Comparison of ENCODE assay signal across 11 mouse cellular contexts in genomic region chr17:84152976-84153786, GRCm38 (mm10). TPM values are rescaled to one million over a fixed set of nuclear protein-coding genes. Genes with fewer than 3 reads are reported as not detected.
DNase-seq lines count a peak whose midpoint lies in the region; ATAC-seq and TF ChIP-seq lines count a peak whose summit lies in the region.
"Had no signal": no experiment of that assay in that cellular context is flagged by ENCODE, and none has a peak within 500 bp of the region (broad histone marks: within the 10 kb centered on the region; RNA-seq: fewer than 3 reads in every experiment).

No protein-coding gene starts in this region.

- H3K4me3 ChIP-seq in forebrain, embryonic 10.5 days = no peak overlapping the region
- no peak overlapping the region for H3K4me3 ChIP-seq in forebrain, embryonic 11.5 days (ENCODE audit: low read depth, low read length)
- H3K4me3 ChIP-seq in midbrain, embryonic 11.5 days (ENCODE audit: low read depth, low read length) = no peak overlapping the region
- H3K4me3 ChIP-seq in midbrain, postnatal 0 days (ENCODE audit: low read depth, low read length) = no peak overlapping the region
- H3K4me3 ChIP-seq in erythroblast, embryonic 14.5 days (replicated peaks) = peak overlapping the region; percentile 42
- H3K4me3 ChIP-seq: neural tube, embryonic 12.5 days had no signal

- H3K9ac ChIP-seq in forebrain, embryonic 11.5 days (ENCODE audit: low read length) = no peak overlapping the region
- H3K9ac ChIP-seq in midbrain, embryonic 11.5 days (ENCODE audit: low read length) = no peak overlapping the region
- H3K9ac ChIP-seq in midbrain, postnatal 0 days (replicated peaks; ENCODE audit: low read length, poor library complexity, severe bottlenecking) = no peak overlapping the region
- H3K9ac ChIP-seq: neural tube, embryonic 12.5 days had no signal

- H3K9me3 ChIP-seq in forebrain, embryonic 10.5 days = no peaks in the 10 kb centered on the region
- no peaks in the 10 kb centered on the region for H3K9me3 ChIP-seq in forebrain, embryonic 11.5 days (ENCODE audit: control insufficient read depth, low read length)
- no peaks in the 10 kb centered on the region for H3K9me3 ChIP-seq in midbrain, embryonic 11.5 days (ENCODE audit: control insufficient read depth, low read length)
- H3K9me3 ChIP-seq in midbrain, postnatal 0 days (ENCODE audit: low read length) = no peaks in the 10 kb centered on the region
- H3K9me3 ChIP-seq in erythroblast, embryonic 14.5 days (ENCODE audit: control insufficient read depth, low read length) = no peaks in the 10 kb centered on the region
- H3K9me3 ChIP-seq: neural tube, embryonic 12.5 days had no signal

- H3K27ac ChIP-seq in forebrain, embryonic 10.5 days = peak overlapping the region; percentile 60
- H3K27ac ChIP-seq in forebrain, embryonic 11.5 days (ENCODE audit: low read depth, low read length) = no peak overlapping the region
- H3K27ac ChIP-seq in midbrain, embryonic 11.5 days (ENCODE audit: low read depth, low read length) = no peak overlapping the region
- no peak overlapping the region for H3K27ac ChIP-seq in midbrain, postnatal 0 days (ENCODE audit: low read depth, low read length)
- H3K27ac ChIP-seq: kidney, postnatal 0 days; neural tube, embryonic 12.5 days had no signal

- H3K4me1 ChIP-seq in forebrain, embryonic 10.5 days = peaks cover 66% of the 10 kb centered on the region
- peaks cover 16% of the 10 kb centered on the region for H3K4me1 ChIP-seq in forebrain, embryonic 11.5 days (replicated peaks; ENCODE audit: control insufficient read depth, insufficient read depth, low read length)
- H3K4me1 ChIP-seq in midbrain, embryonic 11.5 days (ENCODE audit: control insufficient read depth, insufficient read depth, low read length) = peaks cover 12% of the 10 kb centered on the region
- no peaks in the 10 kb centered on the region for H3K4me1 ChIP-seq in midbrain, postnatal 0 days (ENCODE audit: insufficient read depth, low read length)
- peaks cover 97% of the 10 kb centered on the region for H3K4me1 ChIP-seq in erythroblast, embryonic 14.5 days (ENCODE audit: control insufficient read depth)

- ATAC-seq in forebrain, embryonic 11.5 days (replicated peaks; ENCODE audit: low FRiP score) = no peak
- ATAC-seq in midbrain, embryonic 11.5 days (ENCODE audit: low FRiP score) = no peak
- no peak for ATAC-seq in midbrain, postnatal 0 days (ENCODE audit: low FRiP score)
- ATAC-seq in megakaryocyte-erythroid progenitor cell, adult 5-6 weeks (replicated peaks; ENCODE audit: low FRiP score, low TSS enrichment, poor library complexity, severe bottlenecking) = peak; percentile 28
- no peak for ATAC-seq in CD4-positive, CD25-positive, alpha-beta regulatory T cell, adult 4 months

- no peak overlapping the region for H3K4me2 ChIP-seq in forebrain, embryonic 11.5 days (ENCODE audit: low read depth, low read length, severe bottlenecking)
- H3K4me2 ChIP-seq in midbrain, embryonic 11.5 days = no peak overlapping the region
- no peak overlapping the region for H3K4me2 ChIP-seq in midbrain, postnatal 0 days (ENCODE audit: low read depth, low read length, poor library complexity, severe bottlenecking)
- H3K4me2 ChIP-seq: neural tube, embryonic 12.5 days had no signal

- 86% methylated on average over 12 of the region's 12 CpGs for WGBS in forebrain, embryonic 10.5 days
- WGBS in forebrain, embryonic 11.5 days = 85% methylated on average over 12 of the region's 12 CpGs
- 85% methylated on average over 12 of the region's 12 CpGs for WGBS in midbrain, embryonic 11.5 days
- 83% methylated on average over 12 of the region's 12 CpGs for WGBS in midbrain, postnatal 0 days

- no peak for DNase-seq in forebrain, embryonic 10.5 days (ENCODE audit: extremely low spot score, low spot score)
- no peak for DNase-seq in forebrain, embryonic 11.5 days (ENCODE audit: low spot score)
- peak; percentile 28 for DNase-seq in midbrain, embryonic 11.5 days (ENCODE audit: low spot score, missing footprints)
- DNase-seq in midbrain, postnatal 0 days (ENCODE audit: low spot score) = no peak
- DNase-seq in cerebellum, adult 9-10 months = no peak
- DNase-seq: heart, postnatal 10 days had no signal

- no peaks in the 10 kb centered on the region for H3K36me3 ChIP-seq in forebrain, embryonic 10.5 days (replicated peaks)
- no peaks in the 10 kb centered on the region for H3K36me3 ChIP-seq in forebrain, embryonic 11.5 days (ENCODE audit: control insufficient read depth, insufficient read depth, low read length)
- H3K36me3 ChIP-seq in midbrain, embryonic 11.5 days (ENCODE audit: control insufficient read depth, insufficient read depth, low read length) = no peaks in the 10 kb centered on the region
- no peaks in the 10 kb centered on the region for H3K36me3 ChIP-seq in midbrain, postnatal 0 days (ENCODE audit: insufficient read depth, low read length)
- H3K36me3 ChIP-seq in erythroblast, embryonic 14.5 days (ENCODE audit: control insufficient read depth) = peaks cover 12% of the 10 kb centered on the region
- H3K36me3 ChIP-seq: neural tube, embryonic 12.5 days had no signal

- peaks cover 64% of the 10 kb centered on the region for H3K27me3 ChIP-seq in forebrain, embryonic 10.5 days (ENCODE audit: poor library complexity, severe bottlenecking)
- peaks cover 3% of the 10 kb centered on the region; the same call in 1 of the 2 replicates for H3K27me3 ChIP-seq in forebrain, embryonic 11.5 days (ENCODE audit: control insufficient read depth, insufficient read depth, low read length)
- no peaks in the 10 kb centered on the region for H3K27me3 ChIP-seq in midbrain, embryonic 11.5 days (ENCODE audit: control insufficient read depth, insufficient read depth, low read length)
- H3K27me3 ChIP-seq in midbrain, postnatal 0 days (ENCODE audit: insufficient read depth, low read length) = 0 out of 2 replicates have a peak, but pooled peaks cover 3% of the 10 kb centered on the region
- H3K27me3 ChIP-seq in erythroblast, embryonic 14.5 days (ENCODE audit: control insufficient read depth) = no peaks in the 10 kb centered on the region

- no peak for TF ChIP-seq CTCF in midbrain, postnatal 0 days (IDR thresholded peaks at IDR 0.05)

RNA-seq across cellular contexts. Expression of gene Zfp36l2, which starts 34.6 kb away (rescaled TPM):
- polyA plus RNA-seq in forebrain, embryonic 10.5 days (2016; fragmentation: Nextera tagmentation; extraction: Ambion mirVana) = 8.1 and 8.9 TPM in 2 replicates
- polyA plus RNA-seq in forebrain, embryonic 11.5 days (2014; fragmentation: Nextera tagmentation; extraction: Ambion mirVana) = 11.9 and 15.3 TPM in 2 replicates
- 14.4 and 14.6 TPM in 2 replicates for polyA plus RNA-seq in midbrain, embryonic 11.5 days (2014; fragmentation: Nextera tagmentation; extraction: Ambion mirVana)
- total RNA-seq in midbrain, postnatal 0 days (2014; rRNA removed) = 12.9 and 17.7 TPM in 2 replicates
- polyA plus RNA-seq in midbrain, postnatal 0 days (2015; fragmentation: Nextera tagmentation; extraction: Ambion mirVana) = 5.1 and 5.9 TPM in 2 replicates
- polyA plus RNA-seq in erythroblast, embryonic 14.5 days (2012) = 6.6 and 7.9 TPM in 2 replicates
- total RNA-seq in megakaryocyte-erythroid progenitor cell, adult 5-6 weeks (2014; fragmentation: Nextera tagmentation) = 136 and 142 TPM in 2 replicates
- 97.7 and 143 TPM in 2 replicates for total RNA-seq in megakaryocyte-erythroid progenitor cell, adult 5-6 weeks (2017)
- 10 to 100 TPM; 26.9 to 79.1 TPM for polyA plus RNA-seq in CD4-positive, CD25-positive, alpha-beta regulatory T cell, adult 4 months (2017; shearing (Covaris generic))
